Mouse (Mus musculus) midbrain, embryonic 12.5 days (tissue): ENCODE results near the gene Ccdc71l. TPM values are rescaled to one million over a fixed set of nuclear protein-coding genes. Genes with fewer than 3 reads are reported as not detected.

Source experiments
- ATAC-seq: fragments of 200-750 bp; cut with Nextera tagmentation; 2 replicates; pipeline ENCODE4 v1.8.0; 2017; ENCODE audit warnings: low read depth, moderate TSS enrichment, moderate library complexity; ENCODE audit not compliant: low FRiP score
- H3K27ac ChIP-seq: fragments of 300-500 bp; sonication (generic); replicated peaks from 2 replicates; pipeline ENCODE4 v1.5.1; 2016; ENCODE audit warnings: mild to moderate bottlenecking
- H3K27me3 ChIP-seq: fragments of 300-500 bp; sonication (generic); 2 replicates; pipeline ENCODE4 v1.6.1; 2016; ENCODE audit warnings: mild to moderate bottlenecking
- H3K36me3 ChIP-seq: fragments of 300-500 bp; sonication (generic); 2 replicates; pipeline ENCODE4 v1.6.1; 2016
- H3K4me1 ChIP-seq: fragments of 300-500 bp; sonication (generic); 2 replicates; pipeline ENCODE4 v1.6.1; 2016
- H3K4me2 ChIP-seq: fragments of 300-500 bp; sonication (generic); replicated peaks from 2 replicates; pipeline ENCODE4 v1.6.1; 2016; ENCODE audit warnings: mild to moderate bottlenecking, moderate library complexity
- H3K4me3 ChIP-seq: fragments of 300-500 bp; sonication (generic); 2 replicates; pipeline ENCODE4 v1.5.1; 2016; ENCODE audit warnings: mild to moderate bottlenecking
- H3K9ac ChIP-seq: fragments of 300-500 bp; sonication (generic); replicated peaks from 2 replicates; pipeline ENCODE4 v1.6.1; 2016; ENCODE audit warnings: mild to moderate bottlenecking, moderate library complexity
- H3K9me3 ChIP-seq: fragments of 300-500 bp; sonication (generic); 2 replicates; pipeline ENCODE4 v1.6.1; 2016; ENCODE audit warnings: mild to moderate bottlenecking
- WGBS: fragments of 180-500 bp; shearing (Covaris S2); methylation state at CpG from one replicate; pipeline ENCODE4 v1.1.7; 2016; 5-methylcytosine and 5-hydroxymethylcytosine counted together
- polyA plus RNA-seq: library from polyadenylated mRNA; unstranded; fragments of >200 nt; fragmentation: Nextera tagmentation; extraction: Ambion mirVana; gene quantifications from 2 replicates; pipeline ENCODE4 v1.2.1, GENCODE M21; 2016

Gene Ccdc71l
- polyA plus RNA-seq, 1 experiment from 2014 or later, result 6.1 TPM

DNA sequence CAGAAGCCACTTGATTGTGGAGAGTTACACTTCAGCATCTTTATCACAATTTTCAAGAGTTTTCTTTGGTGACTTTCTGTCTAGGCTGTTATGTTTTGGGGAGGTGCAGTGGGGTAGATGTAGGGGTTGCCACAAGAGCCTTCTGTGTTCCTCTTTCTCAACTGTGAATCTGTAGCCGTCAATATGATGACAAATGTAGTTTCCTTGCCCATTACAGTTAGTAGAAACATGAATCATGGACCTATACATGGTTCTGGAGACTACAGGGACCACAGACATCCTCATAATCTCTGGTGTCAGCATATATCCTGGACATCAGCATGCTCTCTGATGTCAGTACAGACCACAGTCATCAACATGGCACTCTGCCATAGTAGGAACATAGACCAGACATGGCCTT is 52.5 kb downstream of the Ccdc71l start:
- no peak for ATAC-seq
- Histone ChIP-seq H3K9ac (no peak overlapping the region), H3K4me2 (no peak overlapping the region), H3K36me3 (no peaks in the 10 kb centered on the region), H3K27me3 (no peaks in the 10 kb centered on the region), H3K9me3 (no peaks in the 10 kb centered on the region), H3K4me1 (no peaks in the 10 kb centered on the region), H3K4me3 (no peak overlapping the region), H3K27ac (no peak overlapping the region)
- WGBS, result 62% methylated on average over 1 of the region's 1 CpGs

Other genes starting within 250 kb of the Ccdc71l start
- gene Pik3cg, start 170.0 kb upstream of the Ccdc71l start, polyA plus RNA-seq, result 1.0 and 1.4 TPM in 2 replicates